Comparison of ENCODE assay signal across 16 mouse cellular contexts in the genomic region with DNA sequence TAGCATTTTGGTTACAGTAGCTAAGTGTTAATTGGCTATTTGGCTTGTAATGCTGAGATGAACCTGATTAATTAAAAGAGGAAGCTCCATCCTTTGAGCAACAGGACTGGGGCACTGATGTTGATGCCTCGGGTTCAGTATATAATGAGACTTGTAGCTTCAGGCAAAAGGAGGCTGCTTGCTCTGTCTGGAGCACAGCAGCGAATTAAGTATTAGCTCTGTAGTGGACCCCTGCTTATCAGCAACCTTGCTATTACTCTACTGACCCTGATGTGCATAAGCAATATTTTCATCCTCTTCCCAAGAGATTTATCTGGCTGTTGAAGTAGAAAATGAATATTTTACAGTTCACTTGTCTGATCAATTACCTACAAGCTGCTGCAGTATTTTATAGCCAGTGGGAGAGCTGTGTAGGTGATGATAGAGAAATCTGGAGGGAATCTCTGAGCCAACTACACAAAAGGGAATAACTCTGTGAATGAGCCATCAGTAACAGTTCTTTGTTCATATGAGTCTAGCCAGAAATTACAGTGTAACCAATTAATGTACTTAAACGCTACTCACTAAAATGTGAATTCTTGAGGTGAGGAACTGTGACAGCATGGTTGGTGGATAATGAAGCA.
DNase-seq lines count a peak whose midpoint lies in the region; ATAC-seq and TF ChIP-seq lines count a peak whose summit lies in the region.
"Had no signal": no experiment of that assay in that cellular context is flagged by ENCODE, and none has a peak within 500 bp of the region (broad histone marks: within the 10 kb centered on the region; RNA-seq: fewer than 3 reads in every experiment).

No protein-coding gene starts in this region.

- no peak overlapping the region for H3K27ac ChIP-seq in forebrain, embryonic 14.5 days (ENCODE audit: low read depth, low read length)
- H3K27ac ChIP-seq in hindbrain, postnatal 0 days = 0 out of 2 replicates have a peak overlapping the region, but pooled peaks have one; percentile 27
- peak overlapping the region; percentile 55; the same call in 1 of the 2 replicates for H3K27ac ChIP-seq in neural tube, embryonic 14.5 days (ENCODE audit: low read depth, low read length)
- H3K27ac ChIP-seq: embryonic facial prominence, embryonic 10.5 days; liver, embryonic 15.5 days had no signal

- no peak for TF ChIP-seq CTCF in brain, embryonic 14.5 days (IDR thresholded peaks at IDR 0.05; ENCODE audit: borderline replicate concordance, extremely low read depth, insufficient read depth, insufficient read length)
- TF ChIP-seq CTCF in hindbrain, postnatal 0 days (IDR thresholded peaks at IDR 0.05; ENCODE audit: low read depth) = no peak

- no peak overlapping the region for H3K4me2 ChIP-seq in forebrain, embryonic 14.5 days (ENCODE audit: low read length)
- H3K4me2 ChIP-seq in hindbrain, postnatal 0 days (ENCODE audit: low read depth, low read length) = no peak overlapping the region
- no peak overlapping the region for H3K4me2 ChIP-seq in neural tube, embryonic 14.5 days (ENCODE audit: low read depth, low read length)
- H3K4me2 ChIP-seq: liver, embryonic 15.5 days had no signal

- ATAC-seq in forebrain, embryonic 14.5 days = peak; percentile 62; the same call in 1 of the 2 replicates
- peak; percentile 87 for ATAC-seq in hindbrain, postnatal 0 days
- ATAC-seq in neural tube, embryonic 14.5 days (ENCODE audit: low read depth) = peak; percentile 93

- TF ChIP-seq POLR2A in brain, embryonic 14.5 days (IDR thresholded peaks at IDR 0.05; ENCODE audit: borderline replicate concordance, extremely low read depth, insufficient read depth, insufficient read length, poor library complexity, severe bottlenecking) = no peak

- WGBS in forebrain, embryonic 14.5 days = 47% methylated on average over 3 of the region's 3 CpGs
- 35% methylated on average over 3 of the region's 3 CpGs for WGBS in hindbrain, postnatal 0 days
- 44% methylated on average over 3 of the region's 3 CpGs for WGBS in neural tube, embryonic 14.5 days

- no peak overlapping the region for H3K9ac ChIP-seq in forebrain, embryonic 14.5 days (ENCODE audit: low read length)
- H3K9ac ChIP-seq in hindbrain, postnatal 0 days (replicated peaks; ENCODE audit: low read length) = no peak overlapping the region
- no peak overlapping the region for H3K9ac ChIP-seq in neural tube, embryonic 14.5 days (replicated peaks; ENCODE audit: low read depth, low read length)
- H3K9ac ChIP-seq: liver, embryonic 15.5 days had no signal

- H3K4me3 ChIP-seq in forebrain, embryonic 14.5 days (ENCODE audit: low read depth, low read length) = no peak overlapping the region
- no peak overlapping the region for H3K4me3 ChIP-seq in hindbrain, postnatal 0 days (ENCODE audit: low read length)
- no peak overlapping the region for H3K4me3 ChIP-seq in neural tube, embryonic 14.5 days (ENCODE audit: low read depth, low read length)
- H3K4me3 ChIP-seq: embryonic facial prominence, embryonic 10.5 days; erythroblast, embryonic 14.5 days; liver, embryonic 15.5 days had no signal

- H3K27me3 ChIP-seq in forebrain, embryonic 14.5 days (replicated peaks; ENCODE audit: control insufficient read depth, insufficient read depth, low read length) = no peaks in the 10 kb centered on the region
- H3K27me3 ChIP-seq in hindbrain, postnatal 0 days (ENCODE audit: insufficient read depth, low read length) = no peaks in the 10 kb centered on the region
- no peaks in the 10 kb centered on the region for H3K27me3 ChIP-seq in neural tube, embryonic 14.5 days (ENCODE audit: control insufficient read depth, insufficient read depth, low read length)
- H3K27me3 ChIP-seq: liver, embryonic 15.5 days had no signal

- no peaks in the 10 kb centered on the region for H3K4me1 ChIP-seq in forebrain, embryonic 14.5 days (ENCODE audit: control insufficient read depth, insufficient read depth, low read length)
- H3K4me1 ChIP-seq in hindbrain, postnatal 0 days (ENCODE audit: insufficient read depth, low read length) = no peaks in the 10 kb centered on the region
- H3K4me1 ChIP-seq in neural tube, embryonic 14.5 days (ENCODE audit: control insufficient read depth, insufficient read depth, low read length) = peaks cover 7% of the 10 kb centered on the region; the same call in 1 of the 2 replicates
- H3K4me1 ChIP-seq: embryonic facial prominence, embryonic 10.5 days; liver, embryonic 15.5 days had no signal

- peak; percentile 75 for DNase-seq in brain, embryonic 14.5 days (ENCODE audit: low read depth)
- DNase-seq in forebrain, embryonic 14.5 days (ENCODE audit: low spot score) = peak; percentile 25
- DNase-seq in hindbrain, postnatal 0 days (ENCODE audit: low spot score) = peak; percentile 60
- no peak for DNase-seq in layer of hippocampus, adult 11-12 months (ENCODE audit: low spot score)
- DNase-seq in gastrocnemius, adult 18-20 months (ENCODE audit: low spot score) = no peak
- DNase-seq in frontal cortex, adult 2 months (ENCODE audit: extremely low spot score in 1 of 2, low spot score in 1 of 2) = no peak
- DNase-seq: adrenal gland, postnatal 25 days; cerebellum, postnatal 25 days; heart, adult 11 months; kidney, adult 2 months; kidney, postnatal 36 days; right cerebral cortex, postnatal 25 days had no signal

- H3K9me3 ChIP-seq in forebrain, embryonic 14.5 days (replicated peaks; ENCODE audit: control insufficient read depth, low read length) = no peaks in the 10 kb centered on the region
- no peaks in the 10 kb centered on the region for H3K9me3 ChIP-seq in hindbrain, postnatal 0 days (ENCODE audit: low read length)
- no peaks in the 10 kb centered on the region for H3K9me3 ChIP-seq in neural tube, embryonic 14.5 days (ENCODE audit: control insufficient read depth, low read length)
- H3K9me3 ChIP-seq: embryonic facial prominence, embryonic 10.5 days; liver, embryonic 15.5 days had no signal

- H3K36me3 ChIP-seq in forebrain, embryonic 14.5 days (ENCODE audit: control insufficient read depth, insufficient read depth, low read length) = no peaks in the 10 kb centered on the region
- H3K36me3 ChIP-seq in hindbrain, postnatal 0 days (ENCODE audit: insufficient read depth, low read length) = no peaks in the 10 kb centered on the region
- H3K36me3 ChIP-seq in neural tube, embryonic 14.5 days (ENCODE audit: control insufficient read depth, insufficient read depth, low read length) = no peaks in the 10 kb centered on the region
- H3K36me3 ChIP-seq: embryonic facial prominence, embryonic 10.5 days; liver, embryonic 15.5 days had no signal

Comparison
In these comparisons a context has a peak if more than half of its experiments do, and no peak if none do; other contexts are left out.
1. DNase-seq: peak in brain, embryonic 14.5 days (single experiment), forebrain, embryonic 14.5 days (single experiment) and hindbrain, postnatal 0 days (single experiment); none in layer of hippocampus, adult 11-12 months (single experiment), gastrocnemius, adult 18-20 months (single experiment) and frontal cortex, adult 2 months (0 of 2).
2. Peak in every context shown above with its lines, with median percentiles within 50 percentile points of each other: ATAC-seq.